Mouse (Mus musculus): ENCODE results near the gene Fbxl17. TPM values are rescaled to one million over a fixed set of nuclear protein-coding genes. Genes with fewer than 3 reads are reported as not detected.
A peak's percentile ranks its signal among the peaks of the same experiment; 100 is the strongest.

Fbxl17 gene
- total RNA-seq, 2 experiments from 2014 or later: 4.5 to 15.5 TPM

DNA sequence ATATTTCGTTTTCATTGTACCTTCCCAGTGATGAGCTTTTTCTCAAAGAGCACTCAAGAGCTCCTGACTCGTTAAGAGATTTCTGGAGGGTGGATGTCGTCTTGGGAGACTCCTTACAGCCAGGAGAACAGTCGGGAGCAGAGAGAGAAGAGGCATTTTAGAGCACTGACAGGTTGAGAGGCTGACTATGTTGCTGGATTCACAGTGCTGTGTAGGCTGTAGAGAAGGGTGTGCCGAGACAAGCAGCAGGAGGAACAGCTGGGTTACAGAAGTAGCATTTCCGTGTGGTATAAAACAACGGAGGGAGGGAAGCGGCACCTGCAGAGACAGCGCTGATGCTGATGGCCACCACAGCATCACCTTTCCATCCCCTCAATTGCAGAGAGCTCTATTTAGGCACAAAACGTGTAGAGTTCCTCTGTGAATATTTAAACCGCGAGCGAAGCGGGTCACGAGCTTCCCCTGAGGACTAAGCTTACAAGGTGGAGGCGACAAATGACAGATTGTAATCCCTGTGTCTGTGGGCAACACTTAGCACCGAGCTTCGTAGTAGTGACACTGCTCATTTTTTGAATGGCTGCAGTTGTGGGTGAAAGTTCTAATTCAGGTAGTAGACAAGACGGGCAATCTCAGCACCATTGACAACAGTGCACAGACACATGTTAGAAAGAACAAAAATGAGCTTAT is 385.3 kb downstream of the Fbxl17 start:
- no peak for ATAC-seq (replicated peaks; ENCODE audit: poor library complexity)

- no peak for ATAC-seq (replicated peaks; ENCODE audit: poor library complexity)
These were observed 387.0 kb downstream of the Fbxl17 start for GRCm38 (mm10) chr17:63112826-63113225.

- ATAC-seq (replicated peaks; ENCODE audit: poor library complexity): no peak
These were observed 388.8 kb downstream of the Fbxl17 start for GRCm38 (mm10) chr17:63110994-63111393.

DNA sequence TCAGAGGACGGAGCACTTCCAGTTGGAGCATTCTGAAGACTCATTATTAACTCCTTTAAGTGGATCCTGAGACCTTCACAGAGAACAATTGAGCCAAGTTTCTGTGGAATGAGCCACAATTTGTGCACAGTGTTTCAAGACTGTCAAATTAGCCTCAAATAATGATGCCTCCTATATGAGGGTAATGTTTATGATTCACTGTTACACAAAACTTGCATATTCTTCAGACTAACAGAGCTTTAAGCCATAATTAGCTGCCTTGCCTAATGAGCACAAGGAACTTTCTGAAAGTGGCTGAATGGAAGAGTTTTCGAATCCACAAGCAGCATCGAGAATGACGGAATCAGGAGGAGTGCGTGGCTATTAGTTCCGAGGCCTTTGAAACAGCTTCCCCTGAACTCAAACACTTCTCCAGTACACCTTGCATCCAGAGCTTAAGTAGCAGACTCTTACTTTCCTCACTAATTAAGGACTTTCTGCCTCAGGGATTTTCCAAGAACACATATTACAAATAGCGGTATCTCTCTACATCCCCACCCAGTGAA is 389.5 kb downstream of the Fbxl17 start:
- no peak for ATAC-seq (replicated peaks; ENCODE audit: poor library complexity)

DNA sequence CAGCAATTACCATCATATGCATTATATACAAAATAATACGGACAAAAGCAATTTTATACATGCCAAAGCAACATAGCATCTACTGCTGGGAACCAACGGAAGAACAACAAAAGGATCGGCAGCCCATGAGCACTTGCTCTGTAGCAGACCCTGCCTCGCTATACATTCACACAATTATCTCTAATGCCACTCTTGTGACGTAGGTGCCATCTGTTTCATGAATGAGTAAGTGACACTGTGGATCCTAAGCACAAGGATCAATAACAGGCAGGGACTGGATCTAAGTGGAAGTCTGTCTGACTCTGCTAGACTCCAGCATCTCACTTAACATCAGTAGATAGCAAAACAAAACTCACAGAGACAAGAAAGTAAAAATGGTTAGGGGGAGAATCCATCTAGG is 391.8 kb downstream of the Fbxl17 start:
- ATAC-seq (replicated peaks; ENCODE audit: poor library complexity): no peak

GRCm38 (mm10) chr17:63107515-63107914 is 392.3 kb downstream of the Fbxl17 start:
- no peak for ATAC-seq (replicated peaks; ENCODE audit: poor library complexity)

GRCm38 (mm10) chr17:63095553-63095952 is 404.3 kb downstream of the Fbxl17 start:
- ATAC-seq (replicated peaks; ENCODE audit: poor library complexity): no peak

DNA sequence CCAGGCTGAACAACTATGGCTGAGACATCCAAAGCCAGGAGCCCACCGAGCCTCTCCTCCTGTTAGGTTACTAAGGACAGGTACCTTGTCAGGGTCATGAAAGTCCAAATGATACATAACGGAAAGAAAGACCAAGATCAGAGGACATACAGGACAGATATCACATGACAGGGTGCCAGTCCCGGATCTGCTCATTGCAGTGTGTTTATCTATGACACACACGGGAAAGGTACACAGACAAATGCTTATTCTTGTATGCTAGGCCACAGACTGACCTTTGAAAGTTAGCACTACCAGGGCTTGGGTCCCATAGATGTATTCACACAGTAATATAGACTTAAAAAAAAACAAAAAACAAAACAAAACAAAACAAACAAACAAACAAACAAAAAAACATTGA is 404.8 kb downstream of the Fbxl17 start:
- ATAC-seq (replicated peaks; ENCODE audit: poor library complexity): no peak

DNA sequence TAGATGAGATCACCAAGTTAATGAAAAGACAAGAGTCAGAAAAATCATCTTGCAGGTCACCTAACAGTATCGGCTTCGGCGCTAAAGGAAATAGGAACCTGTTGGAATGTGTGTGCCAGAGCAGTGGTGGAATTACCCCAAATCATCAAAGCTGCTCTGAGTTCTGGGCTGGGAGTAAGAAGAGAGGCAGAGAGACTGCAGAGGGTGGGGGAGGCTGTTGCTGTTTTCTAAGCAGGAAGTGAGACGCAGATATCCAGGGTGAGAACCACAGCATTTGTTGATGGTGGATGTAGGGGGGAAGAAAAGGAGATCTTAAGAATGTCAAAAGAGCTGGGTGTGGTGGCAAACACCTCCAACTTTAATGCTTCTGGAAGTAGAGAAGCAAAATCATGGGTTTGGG is 406.6 kb downstream of the Fbxl17 start:
- ATAC-seq (replicated peaks; ENCODE audit: poor library complexity): peak; percentile 64

DNA sequence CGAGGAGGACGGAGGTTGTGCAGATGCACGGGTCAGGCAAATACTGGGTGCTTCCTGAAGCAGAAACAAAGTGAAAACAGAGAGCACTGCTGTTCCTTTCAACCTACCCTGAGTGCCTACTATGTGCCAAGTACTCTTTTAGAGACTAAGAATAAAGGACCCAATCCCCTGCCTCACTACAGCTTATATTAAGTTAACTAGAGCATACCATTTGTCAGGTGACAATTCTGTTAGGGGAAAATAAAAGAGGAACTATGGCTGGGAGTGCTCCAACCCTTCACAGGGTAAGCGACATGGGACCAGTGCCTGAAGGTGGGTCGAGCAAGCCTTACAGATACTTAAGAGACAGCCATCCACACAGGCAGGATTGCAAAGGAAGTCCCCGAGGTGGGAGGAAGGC is 407.0 kb downstream of the Fbxl17 start:
- peak; percentile 84 for ATAC-seq (replicated peaks; ENCODE audit: poor library complexity)

DNA sequence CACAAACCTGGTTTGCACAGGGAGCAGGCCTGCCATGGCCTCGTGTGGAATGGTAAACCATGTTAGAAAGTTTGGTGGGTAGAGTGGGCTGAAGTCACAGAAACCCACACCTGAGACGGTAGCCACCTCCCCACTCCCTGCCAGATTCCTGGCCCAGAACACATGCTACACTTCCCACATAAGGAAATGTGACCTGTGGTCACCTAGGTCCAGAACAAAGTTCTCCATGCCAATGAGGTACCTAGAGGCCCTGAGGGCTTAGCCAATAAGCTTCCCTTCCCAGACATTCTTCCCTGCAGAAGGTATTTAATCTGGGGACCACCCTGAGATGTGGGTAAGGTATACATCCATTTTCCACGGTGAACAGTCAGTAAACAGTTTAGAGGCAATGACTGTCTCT is 409.7 kb downstream of the Fbxl17 start:
- ATAC-seq (replicated peaks; ENCODE audit: poor library complexity): no peak

DNA sequence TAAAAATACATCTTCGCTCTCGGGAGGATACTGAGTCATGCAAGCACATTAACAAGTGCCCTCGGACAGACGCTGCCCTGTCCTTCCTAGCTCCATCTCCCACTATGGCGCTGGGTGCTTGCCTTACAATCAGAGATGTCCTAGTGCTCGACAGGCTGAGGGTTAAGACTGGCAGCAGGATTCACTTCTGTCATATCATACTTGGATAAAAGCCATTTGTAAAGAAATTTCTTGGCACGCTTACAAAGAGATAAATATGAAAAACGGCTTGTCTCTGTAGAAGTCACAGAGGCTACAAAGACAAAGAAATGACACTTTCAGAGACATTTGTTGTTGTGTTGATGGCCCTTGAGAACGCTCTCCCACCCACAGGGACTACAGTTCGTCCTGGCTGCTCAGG is 412.6 kb downstream of the Fbxl17 start:
- ATAC-seq (replicated peaks; ENCODE audit: poor library complexity): peak; percentile 35; the same call in 1 of the 2 replicates

GRCm38 (mm10) chr17:63086526-63086925 is 413.3 kb downstream of the Fbxl17 start:
- ATAC-seq (replicated peaks; ENCODE audit: poor library complexity): peak; percentile 47

DNA sequence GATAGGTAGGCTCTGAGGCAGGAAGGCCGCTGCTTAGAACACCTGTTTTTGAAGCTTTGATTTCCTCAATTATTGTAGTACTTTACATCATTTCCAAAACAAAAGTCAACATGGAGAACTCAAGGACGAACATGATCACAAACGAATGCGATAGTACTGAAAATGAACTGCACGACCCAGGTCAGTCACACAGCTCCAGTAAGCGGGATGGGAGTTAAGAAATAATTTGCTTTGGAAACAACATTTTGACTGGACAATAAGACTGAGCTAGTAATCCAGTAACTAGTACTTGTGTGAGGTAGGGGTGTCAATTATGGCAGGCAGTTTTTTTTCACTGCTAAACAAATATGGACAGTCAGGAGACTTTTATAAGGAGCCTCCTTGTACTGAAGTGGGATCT is 414.6 kb downstream of the Fbxl17 start:
- no peak for ATAC-seq (replicated peaks; ENCODE audit: poor library complexity)

GRCm38 (mm10) chr17:63079087-63079486 is 420.7 kb downstream of the Fbxl17 start:
- ATAC-seq (replicated peaks; ENCODE audit: poor library complexity): no peak

GRCm38 (mm10) chr17:63077509-63077908 is 422.3 kb downstream of the Fbxl17 start:
- ATAC-seq (replicated peaks; ENCODE audit: poor library complexity): no peak

- no peak for ATAC-seq (replicated peaks; ENCODE audit: poor library complexity)
These were observed 423.2 kb downstream of the Fbxl17 start for GRCm38 (mm10) chr17:63076661-63077060.

DNA sequence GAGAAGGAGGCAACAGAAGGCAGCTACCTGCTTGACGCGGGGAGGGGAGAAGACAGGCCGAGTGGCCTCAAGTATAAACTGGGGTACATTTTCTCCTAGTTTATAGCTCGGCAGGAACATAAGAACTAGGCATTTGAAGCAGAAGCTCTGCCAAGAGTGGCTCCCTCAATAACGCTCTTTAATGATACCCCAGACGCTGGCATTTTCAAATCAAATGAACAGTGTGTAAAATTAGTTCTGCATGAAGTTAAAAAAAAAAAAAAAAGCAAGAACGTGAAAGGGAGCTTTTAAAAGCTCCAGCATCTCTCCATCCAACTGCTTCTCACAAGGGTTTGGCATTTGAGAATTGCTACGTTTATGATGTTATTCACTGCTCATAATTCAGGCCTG is 423.8 kb downstream of the Fbxl17 start:
- ATAC-seq (replicated peaks; ENCODE audit: poor library complexity): no peak

DNA sequence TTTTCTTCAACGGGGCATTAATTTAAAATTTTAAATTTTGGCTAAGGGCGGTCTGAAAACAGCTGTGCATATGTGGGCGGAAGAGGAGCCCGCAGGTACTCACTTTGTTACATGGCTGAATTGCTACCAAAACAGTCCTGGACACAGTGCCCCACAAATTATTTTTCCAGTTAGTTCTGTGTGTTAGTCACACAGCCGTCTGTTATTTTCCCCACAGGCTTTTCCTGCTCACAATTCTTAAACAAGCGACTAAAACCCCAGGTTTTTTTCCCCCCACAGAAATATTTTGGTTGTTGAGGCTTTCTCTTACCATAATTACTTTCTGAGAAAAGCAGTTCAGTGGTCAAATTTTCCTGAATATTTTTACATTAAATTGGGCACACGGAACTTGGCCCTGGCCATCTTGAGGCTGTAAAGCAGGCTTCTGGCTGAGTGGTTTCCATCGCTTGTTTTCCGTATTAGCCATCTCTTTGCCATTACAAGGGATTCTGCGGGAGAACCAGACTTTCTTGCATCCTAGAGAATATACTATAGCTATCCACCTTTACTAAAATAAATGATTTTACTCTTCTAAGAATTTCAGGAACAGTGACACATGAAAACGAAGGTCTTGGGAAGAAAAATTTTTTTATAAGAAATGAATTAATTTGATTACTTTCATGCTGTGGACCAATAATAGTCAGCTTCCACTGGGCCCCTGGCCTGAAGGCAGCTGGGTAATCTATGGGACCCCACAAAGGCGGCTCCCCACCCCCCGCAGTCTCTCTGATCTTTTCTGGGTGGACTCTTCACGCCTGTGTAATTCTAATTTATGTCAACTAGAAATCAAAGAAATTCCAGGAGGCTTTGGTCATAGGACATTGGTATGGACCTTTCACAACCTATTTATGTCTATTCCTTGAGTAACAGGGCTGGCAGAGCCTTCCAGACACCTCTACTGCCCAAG is 424.5 kb downstream of the Fbxl17 start:
- ATAC-seq (replicated peaks; ENCODE audit: poor library complexity): no peak

GRCm38 (mm10) chr17:63073342-63073741 is 426.5 kb downstream of the Fbxl17 start:
- ATAC-seq (replicated peaks; ENCODE audit: poor library complexity): no peak

- ATAC-seq (replicated peaks; ENCODE audit: poor library complexity): no peak
These were observed 428.5 kb downstream of the Fbxl17 start for GRCm38 (mm10) chr17:63071134-63071923.
